Mouse (Mus musculus): Measurements from ENCODE around the gene Gdap2. TPM values are rescaled to one million over a fixed set of nuclear protein-coding genes. Genes with fewer than 3 reads are reported as not detected.

Gdap2 gene
- polyA plus RNA-seq, 1 experiment from 2014 or later: 18.5 TPM

GRCm38 (mm10) chr3:100189861-100190260 lies 27.7 kb downstream of the Gdap2 start:
- no peaks in the 10 kb centered on the region for H3K27me3 ChIP-seq
- H3K4me3 ChIP-seq (replicated peaks): no peak overlapping the region
- no peak overlapping the region for H3K4me2 ChIP-seq
- H3K9ac ChIP-seq: no peak overlapping the region
- 81% methylated on average over 11 of the region's 11 CpGs for WGBS (ENCODE audit: insufficient replicate concordance)
- no peaks in the 10 kb centered on the region for H3K9me3 ChIP-seq (replicated peaks)
- no peak for DNase-seq
- ATAC-seq (ENCODE audit: low read depth): no peak
- H3K36me3 ChIP-seq: peaks cover 58% of the 10 kb centered on the region
- no peak overlapping the region for H3K27ac ChIP-seq
- no peaks in the 10 kb centered on the region for H3K4me1 ChIP-seq (replicated peaks)

GRCm38 (mm10) chr3:100194210-100194609 lies 32.0 kb downstream of the Gdap2 start:
- Histone ChIP-seq H3K9me3 (replicated peaks) (no peaks in the 10 kb centered on the region), H3K27me3 (no peaks in the 10 kb centered on the region), H3K4me1 (replicated peaks) (no peaks in the 10 kb centered on the region), H3K9ac (no peak overlapping the region), H3K27ac (no peak overlapping the region), H3K4me2 (no peak overlapping the region), H3K36me3 (peaks cover 58% of the 10 kb centered on the region), H3K4me3 (replicated peaks) (no peak overlapping the region)
- ATAC-seq (ENCODE audit: low read depth) (no peak), DNase-seq (no peak)
- WGBS (ENCODE audit: insufficient replicate concordance): 46% methylated on average over 5 of the region's 5 CpGs

- no peak overlapping the region for H3K4me3 ChIP-seq (replicated peaks)
- no peaks in the 10 kb centered on the region for H3K27me3 ChIP-seq
- no peak overlapping the region for H3K4me2 ChIP-seq
- ATAC-seq (ENCODE audit: low read depth) (no peak), DNase-seq (no peak)
- no peaks in the 10 kb centered on the region for H3K4me1 ChIP-seq (replicated peaks)
- H3K36me3 ChIP-seq: peaks cover 63% of the 10 kb centered on the region
- no peak overlapping the region for H3K9ac ChIP-seq
- 88% methylated on average over 7 of the region's 7 CpGs for WGBS (ENCODE audit: insufficient replicate concordance)
- H3K9me3 ChIP-seq (replicated peaks): no peaks in the 10 kb centered on the region
- no peak overlapping the region for H3K27ac ChIP-seq
Measured at GRCm38 (mm10) chr3:100201554-100201953, 39.4 kb downstream of the Gdap2 start.

- Histone ChIP-seq H3K27me3 (no peaks in the 10 kb centered on the region), H3K36me3 (peaks cover 40% of the 10 kb centered on the region), H3K9ac (no peak overlapping the region), H3K4me1 (replicated peaks) (no peaks in the 10 kb centered on the region), H3K4me2 (no peak overlapping the region), H3K9me3 (replicated peaks) (no peaks in the 10 kb centered on the region), H3K27ac (no peak overlapping the region), H3K4me3 (replicated peaks) (no peak overlapping the region)
- DNase-seq (no peak), ATAC-seq (ENCODE audit: low read depth) (no peak)
- WGBS (ENCODE audit: insufficient replicate concordance): 56% methylated on average over 1 of the region's 1 CpGs
Measured at GRCm38 (mm10) chr3:100206973-100207372, 44.8 kb downstream of the Gdap2 start.

GRCm38 (mm10) chr3:100215469-100215868 lies 53.3 kb downstream of the Gdap2 start:
- Histone ChIP-seq H3K4me2 (no peak overlapping the region), H3K9me3 (replicated peaks) (no peaks in the 10 kb centered on the region), H3K27me3 (no peaks in the 10 kb centered on the region), H3K9ac (no peak overlapping the region), H3K4me1 (replicated peaks) (no peaks in the 10 kb centered on the region), H3K36me3 (no peaks in the 10 kb centered on the region), H3K27ac (no peak overlapping the region), H3K4me3 (replicated peaks) (no peak overlapping the region)
- 65% methylated on average over 5 of the region's 5 CpGs for WGBS (ENCODE audit: insufficient replicate concordance)
- ATAC-seq (ENCODE audit: low read depth) (no peak), DNase-seq (no peak)

GRCm38 (mm10) chr3:100225326-100225959 lies 63.3 kb downstream of the Gdap2 start:
- H3K9me3 ChIP-seq (replicated peaks): no peaks in the 10 kb centered on the region
- no peak overlapping the region for H3K9ac ChIP-seq
- DNase-seq: no peak
- ATAC-seq (ENCODE audit: low read depth): no peak
- H3K4me1 ChIP-seq (replicated peaks): no peaks in the 10 kb centered on the region
- no peaks in the 10 kb centered on the region for H3K36me3 ChIP-seq
- no peak overlapping the region for H3K27ac ChIP-seq
- no peaks in the 10 kb centered on the region for H3K27me3 ChIP-seq
- WGBS (ENCODE audit: insufficient replicate concordance): 65% methylated on average over 12 of the region's 12 CpGs
- no peak overlapping the region for H3K4me2 ChIP-seq
- no peak overlapping the region for H3K4me3 ChIP-seq (replicated peaks)

GRCm38 (mm10) chr3:100227509-100227908 lies 65.3 kb downstream of the Gdap2 start:
- ATAC-seq (ENCODE audit: low read depth) (no peak), DNase-seq (no peak)
- no peak overlapping the region for H3K27ac ChIP-seq
- H3K9ac ChIP-seq: no peak overlapping the region
- H3K27me3 ChIP-seq: no peaks in the 10 kb centered on the region
- WGBS (ENCODE audit: insufficient replicate concordance): 23% methylated on average over 1 of the region's 1 CpGs
- H3K4me1 ChIP-seq (replicated peaks): no peaks in the 10 kb centered on the region
- H3K4me2 ChIP-seq: no peak overlapping the region
- H3K9me3 ChIP-seq (replicated peaks): no peaks in the 10 kb centered on the region
- no peaks in the 10 kb centered on the region for H3K36me3 ChIP-seq
- H3K4me3 ChIP-seq (replicated peaks): no peak overlapping the region

GRCm38 (mm10) chr3:100228981-100229380 lies 66.8 kb downstream of the Gdap2 start:
- no peaks in the 10 kb centered on the region for H3K4me1 ChIP-seq (replicated peaks)
- no peak for ATAC-seq (ENCODE audit: low read depth)
- WGBS (ENCODE audit: insufficient replicate concordance): 62% methylated on average over 3 of the region's 3 CpGs

GRCm38 (mm10) chr3:100236725-100237436 lies 74.7 kb downstream of the Gdap2 start:
- no peaks in the 10 kb centered on the region for H3K4me1 ChIP-seq (replicated peaks)
- ATAC-seq (ENCODE audit: low read depth) (no peak), DNase-seq (no peak)
- H3K27ac ChIP-seq: no peak overlapping the region
- H3K9me3 ChIP-seq (replicated peaks): no peaks in the 10 kb centered on the region
- H3K27me3 ChIP-seq: no peaks in the 10 kb centered on the region
- no peak overlapping the region for H3K4me2 ChIP-seq
- H3K4me3 ChIP-seq (replicated peaks): no peak overlapping the region
- no peaks in the 10 kb centered on the region for H3K36me3 ChIP-seq
- no peak overlapping the region for H3K9ac ChIP-seq

More at GRCm38 (mm10) chr3:100228981-100229380, 66.8 kb downstream of the Gdap2 start:
- H3K9me3 ChIP-seq (replicated peaks): no peaks in the 10 kb centered on the region
- H3K4me2 ChIP-seq: no peak overlapping the region
- no peaks in the 10 kb centered on the region for H3K27me3 ChIP-seq
- DNase-seq: no peak
- no peaks in the 10 kb centered on the region for H3K36me3 ChIP-seq
- H3K27ac ChIP-seq: no peak overlapping the region
- H3K4me3 ChIP-seq (replicated peaks): no peak overlapping the region
- no peak overlapping the region for H3K9ac ChIP-seq

GRCm38 (mm10) chr3:100242230-100242629 lies 80.0 kb downstream of the Gdap2 start:
- DNase-seq (no peak), ATAC-seq (ENCODE audit: low read depth) (no peak)
- WGBS (ENCODE audit: insufficient replicate concordance): 64% methylated on average over 4 of the region's 4 CpGs

GRCm38 (mm10) chr3:100246286-100246825 lies 84.2 kb downstream of the Gdap2 start:
- Histone ChIP-seq H3K4me1 (replicated peaks) (no peaks in the 10 kb centered on the region), H3K36me3 (no peaks in the 10 kb centered on the region), H3K27ac (no peak overlapping the region), H3K9ac (no peak overlapping the region), H3K27me3 (no peaks in the 10 kb centered on the region), H3K4me3 (replicated peaks) (no peak overlapping the region), H3K9me3 (replicated peaks) (no peaks in the 10 kb centered on the region), H3K4me2 (no peak overlapping the region)
- WGBS (ENCODE audit: insufficient replicate concordance): 36% methylated on average over 4 of the region's 4 CpGs
- ATAC-seq (ENCODE audit: low read depth) (no peak), DNase-seq (no peak)

More at GRCm38 (mm10) chr3:100242230-100242629, 80.0 kb downstream of the Gdap2 start:
- H3K27ac ChIP-seq: no peak overlapping the region
- no peaks in the 10 kb centered on the region for H3K4me1 ChIP-seq (replicated peaks)
- H3K9me3 ChIP-seq (replicated peaks): no peaks in the 10 kb centered on the region
- no peaks in the 10 kb centered on the region for H3K27me3 ChIP-seq
- H3K9ac ChIP-seq: no peak overlapping the region
- H3K36me3 ChIP-seq: no peaks in the 10 kb centered on the region
- H3K4me3 ChIP-seq (replicated peaks): no peak overlapping the region
- H3K4me2 ChIP-seq: no peak overlapping the region

Data from liver, embryonic 13.5 days (tissue).